Mouse (Mus musculus) myocyte (in vitro differentiated cells): Measurements from ENCODE around the gene Dapk2. TPM values are rescaled to one million over a fixed set of nuclear protein-coding genes. Genes with fewer than 3 reads are reported as not detected.
A peak's percentile ranks its signal among the peaks of the same experiment; 100 is the strongest.

Experiments used
- H3K27me3 ChIP-seq: one replicate; pipeline ENCODE4 v1.6.1; 2011; ENCODE audit not compliant: control insufficient read depth, insufficient read depth, insufficient read length
- H3K36me3 ChIP-seq: one replicate; pipeline ENCODE4 v1.6.1; 2011; ENCODE audit not compliant: control insufficient read depth, insufficient read depth
- H3K4me2 ChIP-seq: one replicate; pipeline ENCODE4 v1.6.1; 2011; ENCODE audit warnings: low read depth, control low read depth
- H3K4me3 ChIP-seq: one replicate; pipeline ENCODE4 v1.5.1; 2011; ENCODE audit warnings: mild to moderate bottlenecking, control low read depth, moderate library complexity
- H3K79me2 ChIP-seq: one replicate; pipeline ENCODE4 v1.6.1; 2011; ENCODE audit not compliant: control insufficient read depth, insufficient read depth
- H3ac ChIP-seq: one replicate; pipeline ENCODE4 v1.6.1; 2011; ENCODE audit not compliant: control insufficient read depth, insufficient read length
- CEBPB ChIP-seq: IDR thresholded peaks from 2 replicates; pipeline ENCODE4 v1.6.1; 2011; ENCODE audit warnings: mild to moderate bottlenecking, moderate library complexity; ENCODE audit not compliant: poor library complexity, insufficient read depth, severe bottlenecking
- E2F4 ChIP-seq: IDR thresholded peaks from one replicate; pipeline ENCODE4 v1.6.1; 2011; ENCODE audit warnings: mild to moderate bottlenecking, control low read depth, moderate library complexity; ENCODE audit not compliant: insufficient read depth
- MAX ChIP-seq: IDR thresholded peaks from one replicate; pipeline ENCODE4 v1.6.1; 2011; ENCODE audit warnings: low read depth, mild to moderate bottlenecking, control low read depth
- MYOD1 ChIP-seq, 3 experiments: IDR thresholded peaks; one replicate each; pipeline ENCODE4 v1.6.1; 2011; ENCODE audit warnings: control low read depth in 2 of 3, low read depth in 2 of 3, mild to moderate bottlenecking in 2 of 3, moderate library complexity in 1 of 3; ENCODE audit not compliant: insufficient read length in 2 of 3, control insufficient read depth in 1 of 3
- MYOG ChIP-seq, 3 experiments: IDR thresholded peaks; one replicate each; pipeline ENCODE4 v1.6.1; 2011; ENCODE audit warnings: control low read depth in 2 of 3, low read depth in 2 of 3, mild to moderate bottlenecking in 2 of 3; ENCODE audit not compliant: insufficient read length in 2 of 3, control insufficient read depth in 1 of 3, insufficient read depth in 1 of 3
- POLR2A ChIP-seq: IDR thresholded peaks from one replicate; pipeline ENCODE4 v1.6.1; 2011; ENCODE audit warnings: low read depth, mild to moderate bottlenecking, control low read depth, moderate library complexity; ENCODE audit not compliant: insufficient read length
- POLR2AphosphoS2 ChIP-seq: IDR thresholded peaks from one replicate; pipeline ENCODE4 v1.6.1; 2011; ENCODE audit warnings: low read depth, control low read depth; ENCODE audit not compliant: insufficient read length
- REST ChIP-seq: IDR thresholded peaks from one replicate; pipeline ENCODE4 v1.6.1; 2011; ENCODE audit warnings: mild to moderate bottlenecking, control low read depth, moderate library complexity; ENCODE audit not compliant: insufficient read depth, insufficient read length
- SRF ChIP-seq: IDR thresholded peaks from one replicate; pipeline ENCODE4 v1.6.1; 2011; ENCODE audit warnings: low read depth; ENCODE audit not compliant: control insufficient read depth, insufficient read length
- TCF12 ChIP-seq: IDR thresholded peaks from one replicate; pipeline ENCODE4 v1.6.1; 2011; ENCODE audit warnings: mild to moderate bottlenecking, control low read depth; ENCODE audit not compliant: poor library complexity, insufficient read depth, severe bottlenecking
- TCF3 ChIP-seq: IDR thresholded peaks from one replicate; pipeline ENCODE4 v1.6.1; 2011; ENCODE audit warnings: low read depth, control low read depth; ENCODE audit not compliant: insufficient read length
- USF1 ChIP-seq: IDR thresholded peaks from one replicate; pipeline ENCODE4 v1.6.1; 2011; ENCODE audit warnings: low read depth, mild to moderate bottlenecking, control low read depth, moderate library complexity
- polyA plus RNA-seq: library from polyadenylated mRNA; unstranded; fragments of >200 nt; fragmentation: generic; extraction: Trizol; gene quantifications from one replicate; pipeline ENCODE4 v1.2.1, GENCODE M21; 2012; ENCODE audit warnings: missing spikeins

Dapk2 gene
- polyA plus RNA-seq, 1 experiment = 51.3 TPM

GRCm38 (mm10) chr9:66114341-66114740 is 43.7 kb upstream of the Dapk2 start:
- TF ChIP-seq REST (no peak), CEBPB (no peak), MYOD1 (IDR thresholded peaks at IDR 0.05; ENCODE audit: control insufficient read depth in 1 of 3, insufficient read length in 2 of 3, low read depth in 2 of 3) (no peak), TCF3 (no peak), POLR2AphosphoS2 (no peak), E2F4 (no peak), USF1 (no peak), MAX (no peak), TCF12 (no peak), MYOG (IDR thresholded peaks at IDR 0.05; ENCODE audit: control insufficient read depth in 1 of 3, insufficient read depth in 1 of 3, insufficient read length in 2 of 3, low read depth in 2 of 3) (no peak), SRF (no peak), POLR2A (no peak)
- H3K36me3 ChIP-seq = peaks cover 21% of the 10 kb centered on the region
- H3K4me2 ChIP-seq = no peak overlapping the region
- H3K27me3 ChIP-seq = no peaks in the 10 kb centered on the region
- H3K79me2 ChIP-seq = peaks cover 64% of the 10 kb centered on the region
- no peak overlapping the region for H3K4me3 ChIP-seq
- no peak overlapping the region for H3ac ChIP-seq

GRCm38 (mm10) chr9:66116890-66117289 is 41.1 kb upstream of the Dapk2 start:
- Histone ChIP-seq H3ac (no peak overlapping the region), H3K27me3 (no peaks in the 10 kb centered on the region), H3K4me2 (peak overlapping the region; percentile 49), H3K36me3 (peaks cover 16% of the 10 kb centered on the region), H3K79me2 (peaks cover 80% of the 10 kb centered on the region), H3K4me3 (no peak overlapping the region)
- peak in 2 of 3 experiments; percentile 45 to 67 for TF ChIP-seq MYOG (IDR thresholded peaks at IDR 0.05; ENCODE audit: control insufficient read depth in 1 of 3, insufficient read depth in 1 of 3, insufficient read length in 2 of 3, low read depth in 2 of 3)
- peak; percentile 83 for TF ChIP-seq CEBPB
- TF ChIP-seq MYOD1 (IDR thresholded peaks at IDR 0.05; ENCODE audit: control insufficient read depth in 1 of 3, insufficient read length in 2 of 3, low read depth in 2 of 3) = peak; percentile 9 to 66 (median 47)
- TF ChIP-seq TCF12 = peak; percentile 44
- TF ChIP-seq USF1 = no peak
- no peak for TF ChIP-seq E2F4

DNA sequence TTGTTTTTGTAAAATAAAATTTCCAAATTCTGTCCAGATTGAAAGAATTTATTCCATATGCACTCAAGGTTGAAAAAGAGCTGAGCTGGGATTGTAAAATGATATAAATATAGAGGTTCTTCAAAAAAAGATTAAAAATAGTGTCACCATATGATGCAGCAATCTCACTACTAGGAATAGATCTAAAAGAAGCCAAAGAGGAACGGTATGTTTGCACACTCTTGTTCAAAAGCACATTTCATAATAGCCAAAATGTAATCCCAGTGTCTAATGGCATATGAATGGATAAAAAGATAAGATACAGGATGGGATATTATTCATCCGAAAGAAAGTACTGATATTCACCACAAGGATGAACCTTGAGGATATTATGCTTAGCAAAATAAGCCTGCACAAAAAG is 38.5 kb upstream of the Dapk2 start:
- H3K79me2 ChIP-seq = peaks cover 86% of the 10 kb centered on the region
- no peaks in the 10 kb centered on the region for H3K27me3 ChIP-seq
- no peak overlapping the region for H3K4me2 ChIP-seq
- TF ChIP-seq TCF12 (no peak), CEBPB (no peak), POLR2AphosphoS2 (no peak), POLR2A (no peak), E2F4 (no peak), MAX (no peak), MYOD1 (IDR thresholded peaks at IDR 0.05; ENCODE audit: control insufficient read depth in 1 of 3, insufficient read length in 2 of 3, low read depth in 2 of 3) (no peak), TCF3 (no peak), USF1 (no peak), SRF (no peak), REST (no peak), MYOG (IDR thresholded peaks at IDR 0.05; ENCODE audit: control insufficient read depth in 1 of 3, insufficient read depth in 1 of 3, insufficient read length in 2 of 3, low read depth in 2 of 3) (no peak)
- peaks cover 8% of the 10 kb centered on the region for H3K36me3 ChIP-seq
- H3ac ChIP-seq = no peak overlapping the region
- no peak overlapping the region for H3K4me3 ChIP-seq

DNA sequence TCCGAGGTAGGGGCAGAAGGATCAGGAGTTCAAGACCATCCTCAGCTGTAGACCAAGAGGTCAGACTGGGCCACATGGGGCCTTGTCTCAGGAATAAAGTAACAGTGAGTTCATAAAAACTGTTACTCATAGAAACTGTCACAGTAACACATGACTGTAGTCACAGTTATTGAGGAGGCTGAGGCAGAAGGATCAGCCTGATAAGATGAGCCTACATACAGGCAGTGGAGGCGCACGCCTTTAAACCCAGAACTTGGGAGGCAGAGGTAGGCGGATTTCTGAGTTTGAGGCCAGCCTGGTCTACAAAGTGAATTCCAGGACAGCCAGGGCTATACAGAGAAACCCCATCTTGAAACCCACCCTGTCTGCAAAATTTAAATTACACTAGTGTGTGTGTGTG is 37.9 kb upstream of the Dapk2 start:
- Histone ChIP-seq H3K36me3 (peaks cover 2% of the 10 kb centered on the region), H3K27me3 (no peaks in the 10 kb centered on the region), H3K79me2 (peaks cover 79% of the 10 kb centered on the region), H3K4me2 (peak overlapping the region; percentile 79), H3K4me3 (no peak overlapping the region), H3ac (no peak overlapping the region)
- TF ChIP-seq POLR2A = no peak
- TF ChIP-seq MYOD1 (IDR thresholded peaks at IDR 0.05; ENCODE audit: control insufficient read depth in 1 of 3, insufficient read length in 2 of 3, low read depth in 2 of 3) = no peak
- no peak for TF ChIP-seq MYOG (IDR thresholded peaks at IDR 0.05; ENCODE audit: control insufficient read depth in 1 of 3, insufficient read depth in 1 of 3, insufficient read length in 2 of 3, low read depth in 2 of 3)
- no peak for TF ChIP-seq MAX
- no peak for TF ChIP-seq SRF
- TF ChIP-seq USF1 = no peak
- no peak for TF ChIP-seq TCF12
- TF ChIP-seq POLR2AphosphoS2 = no peak
- no peak for TF ChIP-seq REST
- TF ChIP-seq TCF3 = no peak
- no peak for TF ChIP-seq E2F4
- TF ChIP-seq CEBPB = no peak

DNA sequence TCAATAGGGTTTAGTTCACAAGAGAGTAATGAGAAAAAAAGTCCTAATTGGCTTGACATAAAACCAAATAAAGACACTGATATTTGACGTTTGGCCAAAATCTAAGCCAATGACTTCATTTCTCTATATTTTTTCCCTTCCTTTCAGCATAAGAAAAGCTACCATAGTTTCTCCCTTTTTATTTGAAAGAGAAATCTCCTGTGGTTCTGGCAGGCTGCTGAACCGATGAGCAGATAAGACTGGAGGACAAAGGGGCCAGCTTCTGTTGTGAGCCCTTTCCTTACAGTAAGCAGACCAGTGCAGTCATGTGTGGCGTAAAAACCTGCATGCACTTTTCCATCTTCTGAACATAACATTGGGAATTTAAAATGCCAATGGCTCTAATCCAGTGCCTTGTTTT is 37.1 kb upstream of the Dapk2 start:
- no peak overlapping the region for H3K4me3 ChIP-seq
- no peaks in the 10 kb centered on the region for H3K36me3 ChIP-seq
- no peaks in the 10 kb centered on the region for H3K27me3 ChIP-seq
- no peak for TF ChIP-seq POLR2A
- TF ChIP-seq TCF3 = no peak
- TF ChIP-seq SRF = no peak
- no peak for TF ChIP-seq CEBPB
- no peak for TF ChIP-seq USF1
- TF ChIP-seq MAX = no peak
- no peak for TF ChIP-seq E2F4
- no peak for TF ChIP-seq MYOG (IDR thresholded peaks at IDR 0.05; ENCODE audit: control insufficient read depth in 1 of 3, insufficient read depth in 1 of 3, insufficient read length in 2 of 3, low read depth in 2 of 3)
- TF ChIP-seq TCF12 = no peak
- no peak for TF ChIP-seq POLR2AphosphoS2
- TF ChIP-seq MYOD1 (IDR thresholded peaks at IDR 0.05; ENCODE audit: control insufficient read depth in 1 of 3, insufficient read length in 2 of 3, low read depth in 2 of 3) = no peak
- no peak for TF ChIP-seq REST
- H3K4me2 ChIP-seq = peak overlapping the region; percentile 79
- no peak overlapping the region for H3ac ChIP-seq
- peaks cover 72% of the 10 kb centered on the region for H3K79me2 ChIP-seq
